Mouse (Mus musculus): ENCODE measurements around the gene Rbms3. TPM values are rescaled to one million over a fixed set of nuclear protein-coding genes. Genes with fewer than 3 reads are reported as not detected.

The Rbms3 gene
- polyA plus RNA-seq, 1 experiment from 2014 or later, result 86.1 TPM

DNA sequence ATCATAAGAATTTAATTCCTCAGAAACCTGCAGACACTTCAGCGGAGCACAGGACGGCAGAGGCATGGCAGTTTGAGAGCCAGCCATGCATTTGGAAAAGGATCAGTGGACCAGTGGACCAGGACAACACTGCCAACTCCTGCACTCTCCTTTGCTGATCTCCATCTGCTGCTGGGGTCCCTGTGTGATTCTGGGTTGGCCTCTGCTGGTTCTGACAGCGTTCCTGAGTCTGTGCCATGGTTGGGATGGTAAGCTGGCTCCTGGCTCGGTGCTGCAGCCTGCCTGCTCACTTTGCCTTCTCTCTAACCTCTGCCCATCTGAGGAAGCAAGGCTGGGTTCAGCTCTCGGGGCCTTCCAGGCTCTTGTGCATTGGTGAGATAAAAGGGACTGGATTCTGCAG lies 28.9 kb downstream of the Rbms3 start:
- no peaks in the 10 kb centered on the region for H3K4me1 ChIP-seq (ENCODE audit: control insufficient read depth, insufficient read depth, low read length)
- H3K9ac ChIP-seq (ENCODE audit: low read depth, low read length), result no peak overlapping the region
- no peaks in the 10 kb centered on the region for H3K9me3 ChIP-seq (ENCODE audit: control insufficient read depth, low read length)
- DNase-seq (ENCODE audit: low spot score) (no peak), ATAC-seq (ENCODE audit: low read depth) (no peak)
- no peak overlapping the region for H3K4me3 ChIP-seq (ENCODE audit: low read depth, low read length)
- no peaks in the 10 kb centered on the region for H3K36me3 ChIP-seq (ENCODE audit: control insufficient read depth, insufficient read depth, low read length)
- no peak overlapping the region for H3K27ac ChIP-seq (replicated peaks; ENCODE audit: low read depth, low read length)
- WGBS, result 79% methylated on average over 5 of the region's 5 CpGs
- H3K4me2 ChIP-seq (ENCODE audit: low read depth, low read length), result no peak overlapping the region
- H3K27me3 ChIP-seq (replicated peaks; ENCODE audit: control insufficient read depth, insufficient read depth, low read length), result no peaks in the 10 kb centered on the region

DNA sequence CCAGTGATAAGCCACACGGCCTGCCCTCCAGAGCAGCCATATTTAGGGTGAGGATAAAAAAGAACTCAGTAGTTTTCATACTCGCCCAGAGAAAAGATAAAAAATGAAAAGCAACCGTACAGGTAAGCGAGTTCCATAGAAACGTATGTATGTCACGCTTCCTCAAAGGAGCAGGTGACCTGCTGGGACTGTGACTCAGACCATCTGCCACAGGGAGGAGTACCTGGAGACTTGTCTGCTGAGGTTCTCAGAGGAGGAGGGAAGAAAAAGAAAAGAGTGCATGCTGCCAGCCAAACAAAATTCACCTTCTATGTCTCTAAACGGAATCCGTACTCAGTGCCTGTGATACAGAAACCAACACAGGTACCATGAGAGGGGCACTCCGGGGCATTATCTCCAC lies 30.4 kb downstream of the Rbms3 start:
- ATAC-seq (ENCODE audit: low read depth), result no peak
- Histone ChIP-seq H3K27me3 (replicated peaks; ENCODE audit: control insufficient read depth, insufficient read depth, low read length) (no peaks in the 10 kb centered on the region), H3K4me2 (ENCODE audit: low read depth, low read length) (no peak overlapping the region), H3K9ac (ENCODE audit: low read depth, low read length) (no peak overlapping the region), H3K4me3 (ENCODE audit: low read depth, low read length) (no peak overlapping the region), H3K36me3 (ENCODE audit: control insufficient read depth, insufficient read depth, low read length) (no peaks in the 10 kb centered on the region), H3K9me3 (ENCODE audit: control insufficient read depth, low read length) (no peaks in the 10 kb centered on the region), H3K4me1 (ENCODE audit: control insufficient read depth, insufficient read depth, low read length) (no peaks in the 10 kb centered on the region), H3K27ac (replicated peaks; ENCODE audit: low read depth, low read length) (no peak overlapping the region)
- WGBS, result 87% methylated on average over 9 of the region's 9 CpGs
- no peak for DNase-seq (ENCODE audit: low spot score)

DNA sequence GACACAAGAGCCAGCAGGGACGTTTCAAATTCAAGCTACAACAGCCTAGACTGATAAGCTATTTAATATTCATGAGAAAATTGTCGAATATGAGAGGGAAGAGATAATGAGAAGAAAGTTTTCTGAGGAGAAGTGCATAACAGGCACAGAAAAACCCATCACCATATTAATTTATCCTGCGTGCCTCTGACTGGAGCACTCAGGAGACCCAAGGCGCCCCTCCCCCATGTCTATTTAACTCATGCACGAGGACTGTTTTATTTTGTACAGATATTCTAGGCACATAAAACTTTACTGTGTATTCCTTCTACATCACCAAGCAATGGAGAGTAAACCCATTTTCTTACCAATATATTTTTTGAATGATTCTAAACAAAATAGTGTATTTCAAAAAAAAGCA lies 33.6 kb downstream of the Rbms3 start:
- H3K9me3 ChIP-seq (ENCODE audit: control insufficient read depth, low read length), result no peaks in the 10 kb centered on the region
- 57% methylated on average over 5 of the region's 5 CpGs for WGBS
- no peaks in the 10 kb centered on the region for H3K27me3 ChIP-seq (replicated peaks; ENCODE audit: control insufficient read depth, insufficient read depth, low read length)
- no peaks in the 10 kb centered on the region for H3K36me3 ChIP-seq (ENCODE audit: control insufficient read depth, insufficient read depth, low read length)
- H3K4me3 ChIP-seq (ENCODE audit: low read depth, low read length), result no peak overlapping the region
- ATAC-seq (ENCODE audit: low read depth) (no peak), DNase-seq (ENCODE audit: low spot score) (no peak)
- no peak overlapping the region for H3K4me2 ChIP-seq (ENCODE audit: low read depth, low read length)
- H3K27ac ChIP-seq (replicated peaks; ENCODE audit: low read depth, low read length), result no peak overlapping the region
- no peaks in the 10 kb centered on the region for H3K4me1 ChIP-seq (ENCODE audit: control insufficient read depth, insufficient read depth, low read length)
- no peak overlapping the region for H3K9ac ChIP-seq (ENCODE audit: low read depth, low read length)

DNA sequence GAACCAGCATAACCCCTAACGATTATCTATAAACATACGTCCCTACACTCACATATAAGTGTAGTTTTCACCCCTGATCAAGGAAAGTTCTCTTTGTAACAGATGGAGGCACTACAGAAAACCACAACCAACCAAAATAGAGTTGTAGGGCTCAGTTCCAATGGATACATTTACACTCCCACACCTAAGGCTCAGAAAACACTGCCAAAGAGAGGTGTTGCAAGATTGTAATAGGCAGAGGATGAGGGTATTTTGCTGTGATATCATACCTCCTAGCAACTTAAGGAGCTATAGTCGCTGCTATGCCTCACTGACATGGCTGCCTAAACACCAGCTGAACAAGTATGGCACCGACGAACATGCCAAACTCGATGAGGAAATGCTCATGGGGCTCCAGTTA lies 44.4 kb downstream of the Rbms3 start:
- WGBS, result 87% methylated on average over 6 of the region's 6 CpGs
- Histone ChIP-seq H3K27ac (replicated peaks; ENCODE audit: low read depth, low read length) (no peak overlapping the region), H3K9me3 (ENCODE audit: control insufficient read depth, low read length) (peaks cover 7% of the 10 kb centered on the region; the same call in 1 of the 2 replicates), H3K27me3 (replicated peaks; ENCODE audit: control insufficient read depth, insufficient read depth, low read length) (no peaks in the 10 kb centered on the region), H3K4me1 (ENCODE audit: control insufficient read depth, insufficient read depth, low read length) (no peaks in the 10 kb centered on the region), H3K4me3 (ENCODE audit: low read depth, low read length) (no peak overlapping the region), H3K4me2 (ENCODE audit: low read depth, low read length) (no peak overlapping the region), H3K9ac (ENCODE audit: low read depth, low read length) (no peak overlapping the region), H3K36me3 (ENCODE audit: control insufficient read depth, insufficient read depth, low read length) (no peaks in the 10 kb centered on the region)
- ATAC-seq (ENCODE audit: low read depth) (no peak), DNase-seq (ENCODE audit: low spot score) (no peak)

DNA sequence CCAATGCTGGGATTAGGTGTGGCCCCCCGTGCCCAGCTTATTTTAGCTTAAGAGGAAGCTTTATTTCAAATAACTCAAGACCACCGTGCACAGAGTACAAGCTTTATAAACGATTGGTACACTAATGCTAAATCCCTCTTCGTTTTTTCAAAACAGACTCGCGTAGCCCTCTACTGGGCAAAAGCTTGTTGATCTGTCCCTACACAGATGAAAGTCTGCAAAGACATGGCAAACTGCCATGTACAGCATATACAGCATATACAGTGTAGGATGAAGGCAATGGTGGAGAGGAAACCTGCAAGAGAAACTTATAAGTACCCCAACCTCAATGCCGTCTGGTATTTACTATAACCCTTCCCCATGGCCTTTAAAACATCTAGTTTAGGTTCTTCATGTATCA lies 46.1 kb downstream of the Rbms3 start:
- Histone ChIP-seq H3K4me2 (ENCODE audit: low read depth, low read length) (no peak overlapping the region), H3K4me3 (ENCODE audit: low read depth, low read length) (no peak overlapping the region), H3K36me3 (ENCODE audit: control insufficient read depth, insufficient read depth, low read length) (no peaks in the 10 kb centered on the region), H3K9me3 (ENCODE audit: control insufficient read depth, low read length) (peaks cover 7% of the 10 kb centered on the region; the same call in 1 of the 2 replicates), H3K27me3 (replicated peaks; ENCODE audit: control insufficient read depth, insufficient read depth, low read length) (no peaks in the 10 kb centered on the region), H3K9ac (ENCODE audit: low read depth, low read length) (no peak overlapping the region), H3K4me1 (ENCODE audit: control insufficient read depth, insufficient read depth, low read length) (no peaks in the 10 kb centered on the region), H3K27ac (replicated peaks; ENCODE audit: low read depth, low read length) (no peak overlapping the region)
- DNase-seq (ENCODE audit: low spot score), result peak; percentile 90
- 57% methylated on average over 7 of the region's 7 CpGs for WGBS
- peak; percentile 53; the same call in 1 of the 2 replicates for ATAC-seq (ENCODE audit: low read depth)

DNA sequence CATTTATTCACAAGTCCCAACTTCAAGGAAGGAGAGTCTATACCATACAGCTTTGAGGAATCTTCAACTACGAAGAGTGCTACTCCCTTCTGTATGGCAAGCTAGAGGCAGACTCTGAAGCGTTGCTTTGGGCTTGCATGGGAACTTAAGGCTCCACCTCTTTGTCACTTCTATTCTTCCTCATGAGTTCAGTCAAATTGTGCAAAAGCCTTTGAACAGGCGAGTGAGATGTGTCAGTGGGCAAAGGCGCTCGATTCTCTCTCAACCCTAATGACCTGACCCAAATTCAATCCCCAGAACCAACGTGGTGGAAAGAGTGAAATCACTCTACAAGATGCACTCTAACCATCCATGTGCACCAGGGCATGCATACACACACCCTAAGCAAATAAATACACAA lies 47.1 kb downstream of the Rbms3 start:
- Histone ChIP-seq H3K9me3 (ENCODE audit: control insufficient read depth, low read length) (no peaks in the 10 kb centered on the region), H3K27ac (replicated peaks; ENCODE audit: low read depth, low read length) (no peak overlapping the region), H3K36me3 (ENCODE audit: control insufficient read depth, insufficient read depth, low read length) (no peaks in the 10 kb centered on the region), H3K27me3 (replicated peaks; ENCODE audit: control insufficient read depth, insufficient read depth, low read length) (no peaks in the 10 kb centered on the region), H3K9ac (ENCODE audit: low read depth, low read length) (no peak overlapping the region), H3K4me2 (ENCODE audit: low read depth, low read length) (no peak overlapping the region), H3K4me3 (ENCODE audit: low read depth, low read length) (no peak overlapping the region), H3K4me1 (ENCODE audit: control insufficient read depth, insufficient read depth, low read length) (no peaks in the 10 kb centered on the region)
- peak; percentile 24 for DNase-seq (ENCODE audit: low spot score)
- 80% methylated on average over 6 of the region's 6 CpGs for WGBS
- no peak; the same call in 1 of the 2 replicates for ATAC-seq (ENCODE audit: low read depth)

DNA sequence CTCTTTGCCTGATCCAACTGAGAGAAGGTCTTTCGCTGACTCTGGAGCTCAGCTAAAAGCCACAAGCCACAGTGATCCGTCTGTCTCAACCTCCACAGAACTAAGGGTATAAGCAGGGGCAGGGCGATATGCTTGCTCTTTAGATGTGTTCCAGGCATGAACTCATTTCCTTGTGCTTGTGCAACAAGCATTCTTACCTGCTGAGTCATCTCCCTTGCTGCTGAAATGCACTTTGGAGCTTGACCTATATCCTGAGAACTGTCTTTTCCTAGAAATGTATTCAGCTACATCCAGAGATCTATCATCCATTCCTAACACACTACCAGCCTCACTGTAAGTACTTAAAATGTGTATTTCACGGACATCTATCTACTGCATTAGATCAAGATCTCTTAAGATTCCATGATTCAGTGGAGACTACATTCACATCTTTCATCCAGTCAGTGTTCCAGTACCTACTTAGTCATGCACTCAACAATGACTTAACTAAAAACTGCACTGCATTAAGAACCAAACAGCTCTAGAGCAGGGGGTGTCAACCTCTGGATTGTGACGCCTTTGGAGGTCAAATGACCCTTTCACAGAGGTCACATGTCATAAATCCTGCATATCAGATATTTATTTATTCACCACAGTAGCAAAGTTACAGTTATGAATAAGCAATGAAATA lies 58.4 kb downstream of the Rbms3 start:
- no peaks in the 10 kb centered on the region for H3K27me3 ChIP-seq (replicated peaks; ENCODE audit: control insufficient read depth, insufficient read depth, low read length)

DNA sequence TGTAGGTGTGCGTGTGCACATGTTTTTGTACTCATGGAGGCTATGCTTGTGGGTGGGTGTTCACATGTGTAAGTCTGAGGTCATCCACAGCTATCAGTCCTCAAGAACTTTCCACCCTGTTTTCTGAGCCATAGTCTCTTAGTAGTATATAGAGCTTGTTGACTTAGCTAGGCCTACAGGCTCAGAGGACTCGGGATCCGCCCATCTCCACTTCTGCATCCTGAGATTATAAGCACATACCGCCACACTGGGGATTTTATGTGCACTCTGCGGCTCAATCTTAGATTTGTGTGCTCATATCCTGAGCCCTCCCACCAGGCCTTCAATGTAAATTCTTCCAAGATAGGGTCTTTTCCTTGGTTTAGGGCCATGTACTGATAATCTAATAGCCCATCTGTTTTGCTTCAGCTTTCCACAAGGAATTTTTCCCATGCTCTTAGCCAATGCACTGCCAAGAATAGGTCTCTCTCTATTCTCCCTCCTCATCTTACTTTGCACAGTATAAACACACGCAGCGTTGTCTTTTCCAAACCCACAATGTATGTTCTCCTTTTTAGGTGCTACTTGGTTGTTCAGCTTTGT lies 59.4 kb downstream of the Rbms3 start:
- WGBS, result 64% methylated on average over 7 of the region's 7 CpGs
- DNase-seq (ENCODE audit: low spot score), result peak; percentile 83
- no peak overlapping the region for H3K4me3 ChIP-seq (ENCODE audit: low read depth, low read length)

More for the DNA sequence above, 58.4 kb downstream of the Rbms3 start:
- Histone ChIP-seq H3K36me3 (ENCODE audit: control insufficient read depth, insufficient read depth, low read length) (no peaks in the 10 kb centered on the region), H3K4me1 (ENCODE audit: control insufficient read depth, insufficient read depth, low read length) (no peaks in the 10 kb centered on the region), H3K9me3 (ENCODE audit: control insufficient read depth, low read length) (no peaks in the 10 kb centered on the region), H3K4me3 (ENCODE audit: low read depth, low read length) (no peak overlapping the region), H3K9ac (ENCODE audit: low read depth, low read length) (no peak overlapping the region), H3K27ac (replicated peaks; ENCODE audit: low read depth, low read length) (no peak overlapping the region; the same call in 1 of the 2 replicates), H3K4me2 (ENCODE audit: low read depth, low read length) (no peak overlapping the region)
- DNase-seq (ENCODE audit: low spot score) (peak; percentile 42), ATAC-seq (ENCODE audit: low read depth) (no peak)
- WGBS, result 76% methylated on average over 5 of the region's 5 CpGs

DNA sequence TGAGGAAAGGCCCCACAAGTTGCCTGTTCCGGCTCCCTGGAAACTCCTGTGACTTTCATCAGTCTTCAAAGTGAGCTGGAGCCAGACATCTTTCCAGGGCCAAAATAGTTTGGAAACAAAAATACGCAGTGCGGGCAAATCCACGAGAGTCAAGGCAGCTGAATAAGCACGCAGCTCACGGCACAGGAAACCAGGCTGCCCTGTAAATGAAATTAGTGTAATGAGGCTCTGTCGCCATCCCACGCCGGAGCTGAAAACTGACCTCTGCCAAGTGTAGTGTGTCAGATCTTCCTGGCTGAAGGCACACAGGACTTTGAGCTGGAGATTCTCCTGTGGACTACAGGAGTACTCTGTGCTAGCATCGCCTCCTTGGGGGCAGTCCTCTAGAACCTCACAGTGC lies 63.4 kb downstream of the Rbms3 start:
- H3K9ac ChIP-seq (ENCODE audit: low read depth, low read length), result no peak overlapping the region
- 44% methylated on average over 10 of the region's 10 CpGs for WGBS
- no peak overlapping the region for H3K4me3 ChIP-seq (ENCODE audit: low read depth, low read length)
- H3K4me1 ChIP-seq (ENCODE audit: control insufficient read depth, insufficient read depth, low read length), result no peaks in the 10 kb centered on the region
- ATAC-seq (ENCODE audit: low read depth) (no peak), DNase-seq (ENCODE audit: low spot score) (peak; percentile 61)
- H3K27ac ChIP-seq (replicated peaks; ENCODE audit: low read depth, low read length), result 0 out of 2 replicates have a peak overlapping the region, but pooled peaks have one; percentile 30
- no peaks in the 10 kb centered on the region for H3K27me3 ChIP-seq (replicated peaks; ENCODE audit: control insufficient read depth, insufficient read depth, low read length)
- H3K4me2 ChIP-seq (ENCODE audit: low read depth, low read length), result no peak overlapping the region
- H3K9me3 ChIP-seq (ENCODE audit: control insufficient read depth, low read length), result no peaks in the 10 kb centered on the region
- H3K36me3 ChIP-seq (ENCODE audit: control insufficient read depth, insufficient read depth, low read length), result no peaks in the 10 kb centered on the region

More for the DNA sequence above, 59.4 kb downstream of the Rbms3 start:
- Histone ChIP-seq H3K4me1 (ENCODE audit: control insufficient read depth, insufficient read depth, low read length) (no peaks in the 10 kb centered on the region), H3K9ac (ENCODE audit: low read depth, low read length) (no peak overlapping the region), H3K4me2 (ENCODE audit: low read depth, low read length) (no peak overlapping the region), H3K9me3 (ENCODE audit: control insufficient read depth, low read length) (no peaks in the 10 kb centered on the region), H3K27ac (replicated peaks; ENCODE audit: low read depth, low read length) (no peak overlapping the region), H3K36me3 (ENCODE audit: control insufficient read depth, insufficient read depth, low read length) (no peaks in the 10 kb centered on the region), H3K27me3 (replicated peaks; ENCODE audit: control insufficient read depth, insufficient read depth, low read length) (no peaks in the 10 kb centered on the region)
- no peak for ATAC-seq (ENCODE audit: low read depth)
